16 mouse cellular contexts compared by ENCODE assay signal in genomic region chr1:183803357-183803756, GRCm38 (mm10).
DNase-seq lines count a peak whose midpoint lies in the region; ATAC-seq and TF ChIP-seq lines count a peak whose summit lies in the region.
"Had no signal": no experiment of that assay in that cellular context is flagged by ENCODE, and none has a peak within 500 bp of the region (broad histone marks: within the 10 kb centered on the region; RNA-seq: fewer than 3 reads in every experiment).

No protein-coding gene starts in this region.

- H3K4me1 ChIP-seq in thymus, adult 2 months (replicated peaks; ENCODE audit: control insufficient read depth, insufficient read depth, low read length): no peaks in the 10 kb centered on the region
- H3K4me1 ChIP-seq: intestine, embryonic 15.5 days; neural tube, embryonic 12.5 days had no signal

- TF ChIP-seq POLR2A in thymus, adult 2 months (IDR thresholded peaks at IDR 0.05; ENCODE audit: control insufficient read depth, extremely low read depth, insufficient read depth, low read length, poor library complexity): no peak

- no peak overlapping the region for H3K27ac ChIP-seq in thymus, adult 2 months (ENCODE audit: control insufficient read depth, insufficient read depth, low read length)
- H3K27ac ChIP-seq: embryonic facial prominence, embryonic 10.5 days; intestine, embryonic 15.5 days; kidney, postnatal 0 days; liver, embryonic 14.5 days; neural tube, embryonic 12.5 days had no signal

- ATAC-seq in megakaryocyte, adult 5-6 weeks (ENCODE audit: poor library complexity, severe bottlenecking): peak; percentile 71
- ATAC-seq: intestine, embryonic 15.5 days had no signal

- 17% methylated on average over 5 of the region's 5 CpGs for WGBS in thymus, adult 2 months

- H3K4me3 ChIP-seq in thymus, adult 2 months (ENCODE audit: control insufficient read depth, insufficient read depth, low read length): no peak overlapping the region
- H3K4me3 ChIP-seq: embryonic facial prominence, embryonic 10.5 days; intestine, embryonic 15.5 days; neural tube, embryonic 12.5 days had no signal

- DNase-seq in gastrocnemius, adult 18-20 months (ENCODE audit: low spot score): peak; percentile 13
- no peak for DNase-seq in gastrocnemius, postnatal 10 days
- peak; percentile 52 to 59 for DNase-seq in spleen, postnatal 36 days (ENCODE audit: low spot score in 2 of 2)
- no peak for DNase-seq in spleen, postnatal 4 days (ENCODE audit: low spot score in 2 of 2)
- DNase-seq in right cerebral cortex, adult 18-20 months: no peak
- no peak for DNase-seq in right cerebral cortex, postnatal 36 days (ENCODE audit: low spot score in 2 of 2)
- DNase-seq in thymus, adult 2 months: no peak
- DNase-seq: cerebellum, adult 9-10 months; lung, postnatal 10 days; midbrain, embryonic 14.5 days had no signal

- H3K27me3 ChIP-seq in thymus, adult 2 months (ENCODE audit: control insufficient read depth, insufficient read depth, low read length): no peaks in the 10 kb centered on the region
- H3K27me3 ChIP-seq: intestine, embryonic 15.5 days; neural tube, embryonic 12.5 days had no signal

- TF ChIP-seq CTCF in thymus, adult 2 months (IDR thresholded peaks at IDR 0.05; ENCODE audit: borderline replicate concordance, control insufficient read depth, extremely low read depth, insufficient read depth, low read length, poor library complexity): no peak

- H3K36me3 ChIP-seq in thymus, adult 2 months (ENCODE audit: control insufficient read depth, insufficient read depth, low read length): no peaks in the 10 kb centered on the region
- H3K36me3 ChIP-seq: embryonic facial prominence, embryonic 10.5 days; intestine, embryonic 15.5 days; neural tube, embryonic 12.5 days had no signal

Comparison
In these comparisons a context has a peak if more than half of its experiments do, and no peak if none do; other contexts are left out.
1. DNase-seq: peak in gastrocnemius, adult 18-20 months (single experiment) and spleen, postnatal 36 days (2 of 2); none in gastrocnemius, postnatal 10 days (single experiment), spleen, postnatal 4 days (0 of 2), right cerebral cortex, adult 18-20 months (single experiment), right cerebral cortex, postnatal 36 days (0 of 2) and thymus, adult 2 months (single experiment).